Mouse (Mus musculus): ENCODE measurements at regions not wholly inside any gene's neighbourhood (a gene's known extent, or its start where the extent isn't known, plus 50 kb on each side); places are given as distances from the start of the nearest gene placed in this dataset.
A peak's percentile ranks its signal among the peaks of the same experiment; 100 is the strongest.

DNA sequence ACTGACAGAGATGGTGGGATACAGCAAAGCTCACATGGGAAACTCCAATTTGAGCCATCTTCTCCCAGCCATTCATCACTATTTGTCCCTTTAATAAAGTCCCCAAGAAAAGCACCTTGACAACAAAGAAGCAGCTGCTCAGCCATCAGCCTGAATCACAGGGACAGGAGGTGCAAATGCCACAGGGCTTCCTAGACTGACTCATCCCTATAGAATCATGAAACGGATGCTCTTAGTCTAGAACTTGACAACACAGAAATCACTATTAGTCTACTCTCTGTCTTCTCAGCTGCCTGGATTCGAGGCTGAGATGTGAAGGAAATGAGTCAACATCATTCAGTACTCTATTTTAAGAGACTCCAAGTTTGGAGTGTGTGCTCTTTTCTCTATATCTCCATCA is 365.4 kb upstream of the Gm10306 start:
- Histone ChIP-seq H3K9ac (ENCODE audit: low read length) (no peak overlapping the region), H3K36me3 (ENCODE audit: control insufficient read depth, insufficient read depth, low read length) (no peaks in the 10 kb centered on the region), H3K27me3 (ENCODE audit: control insufficient read depth, insufficient read depth, low read length) (no peaks in the 10 kb centered on the region), H3K4me2 (replicated peaks; ENCODE audit: low read depth) (no peak overlapping the region), H3K4me3 (ENCODE audit: low read depth, low read length) (no peak overlapping the region), H3K27ac (replicated peaks) (no peak overlapping the region), H3K9me3 (ENCODE audit: control insufficient read depth, low read length) (no peaks in the 10 kb centered on the region), H3K4me1 (replicated peaks; ENCODE audit: control insufficient read depth, insufficient read depth) (no peaks in the 10 kb centered on the region)
- ATAC-seq (ENCODE audit: low FRiP score, low TSS enrichment) (no peak), DNase-seq (ENCODE audit: low spot score) (no peak)
- TF ChIP-seq CTCF (IDR thresholded peaks at IDR 0.05; ENCODE audit: low read depth): no peak
- TF ChIP-seq EP300 (optimal IDR thresholded peaks at IDR 0.05): no peak
- 55% methylated on average over 2 of the region's 2 CpGs for WGBS

GRCm38 (mm10) chr4:94216265-94216664 is 340.1 kb upstream of the Gm10306 start:
- TF ChIP-seq EP300 (optimal IDR thresholded peaks at IDR 0.05): no peak
- TF ChIP-seq CTCF (IDR thresholded peaks at IDR 0.05; ENCODE audit: low read depth): no peak
- DNase-seq (ENCODE audit: low spot score) (no peak), ATAC-seq (ENCODE audit: low FRiP score, low TSS enrichment) (no peak)
- H3K36me3 ChIP-seq (ENCODE audit: control insufficient read depth, insufficient read depth, low read length): no peaks in the 10 kb centered on the region
- no peak overlapping the region for H3K27ac ChIP-seq (replicated peaks)
- H3K27me3 ChIP-seq (ENCODE audit: control insufficient read depth, insufficient read depth, low read length): no peaks in the 10 kb centered on the region
- H3K4me3 ChIP-seq (ENCODE audit: low read depth, low read length): no peak overlapping the region
- no peak overlapping the region for H3K9ac ChIP-seq (ENCODE audit: low read length)
- no peaks in the 10 kb centered on the region for H3K4me1 ChIP-seq (replicated peaks; ENCODE audit: control insufficient read depth, insufficient read depth)
- WGBS: 79% methylated on average over 1 of the region's 1 CpGs
- H3K4me2 ChIP-seq (replicated peaks; ENCODE audit: low read depth): no peak overlapping the region
- H3K9me3 ChIP-seq (ENCODE audit: control insufficient read depth, low read length): no peaks in the 10 kb centered on the region

- ATAC-seq (ENCODE audit: low FRiP score, low TSS enrichment): no peak
- Histone ChIP-seq H3K4me2 (replicated peaks; ENCODE audit: low read depth) (no peak overlapping the region), H3K4me3 (ENCODE audit: low read depth, low read length) (no peak overlapping the region), H3K27ac (replicated peaks) (no peak overlapping the region), H3K9ac (ENCODE audit: low read length) (no peak overlapping the region), H3K36me3 (ENCODE audit: control insufficient read depth, insufficient read depth, low read length) (no peaks in the 10 kb centered on the region), H3K9me3 (ENCODE audit: control insufficient read depth, low read length) (no peaks in the 10 kb centered on the region), H3K27me3 (ENCODE audit: control insufficient read depth, insufficient read depth, low read length) (no peaks in the 10 kb centered on the region), H3K4me1 (replicated peaks; ENCODE audit: control insufficient read depth, insufficient read depth) (no peaks in the 10 kb centered on the region)
- DNase-seq (ENCODE audit: low spot score): no peak
- TF ChIP-seq CTCF (IDR thresholded peaks at IDR 0.05; ENCODE audit: low read depth) (no peak), EP300 (optimal IDR thresholded peaks at IDR 0.05) (no peak)
- 89% methylated on average over 2 of the region's 2 CpGs for WGBS
These were observed 320.6 kb upstream of the Gm10306 start for GRCm38 (mm10) chr4:94235650-94236206.

GRCm38 (mm10) chr4:94256026-94256425 is 300.3 kb upstream of the Gm10306 start:
- Histone ChIP-seq H3K27me3 (ENCODE audit: control insufficient read depth, insufficient read depth, low read length) (no peaks in the 10 kb centered on the region), H3K4me2 (replicated peaks; ENCODE audit: low read depth) (no peak overlapping the region), H3K9ac (ENCODE audit: low read length) (no peak overlapping the region), H3K4me3 (ENCODE audit: low read depth, low read length) (no peak overlapping the region), H3K4me1 (replicated peaks; ENCODE audit: control insufficient read depth, insufficient read depth) (no peaks in the 10 kb centered on the region), H3K27ac (replicated peaks) (no peak overlapping the region), H3K9me3 (ENCODE audit: control insufficient read depth, low read length) (no peaks in the 10 kb centered on the region), H3K36me3 (ENCODE audit: control insufficient read depth, insufficient read depth, low read length) (no peaks in the 10 kb centered on the region)
- 90% methylated on average over 1 of the region's 1 CpGs for WGBS
- TF ChIP-seq EP300 (optimal IDR thresholded peaks at IDR 0.05): no peak
- no peak for TF ChIP-seq CTCF (IDR thresholded peaks at IDR 0.05; ENCODE audit: low read depth)
- no peak for ATAC-seq (ENCODE audit: low FRiP score, low TSS enrichment)
- no peak for DNase-seq (ENCODE audit: low spot score)

DNA sequence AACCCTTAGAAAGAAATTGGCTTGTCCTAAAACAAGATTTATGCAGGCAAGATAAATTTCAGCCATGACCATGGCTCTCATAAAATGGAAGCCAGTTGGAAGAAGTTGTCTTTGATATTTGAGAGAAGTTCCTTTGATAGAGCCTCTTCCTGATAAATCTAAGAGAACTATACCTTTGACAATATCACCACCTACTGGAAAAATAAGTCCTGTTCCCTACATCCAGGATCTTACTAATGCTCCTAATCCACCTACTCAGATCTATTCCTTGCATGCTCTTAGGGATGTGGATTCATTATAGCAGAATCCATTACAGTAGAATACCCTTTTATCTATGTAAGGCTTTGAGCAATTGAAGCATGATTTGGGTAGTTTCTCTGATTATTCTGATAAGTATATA is 295.2 kb upstream of the Gm10306 start:
- DNase-seq (ENCODE audit: low spot score) (no peak), ATAC-seq (ENCODE audit: low FRiP score, low TSS enrichment) (no peak)
- no peak overlapping the region for H3K4me2 ChIP-seq (replicated peaks; ENCODE audit: low read depth)
- no peaks in the 10 kb centered on the region for H3K36me3 ChIP-seq (ENCODE audit: control insufficient read depth, insufficient read depth, low read length)
- no peak overlapping the region for H3K4me3 ChIP-seq (ENCODE audit: low read depth, low read length)
- no peak overlapping the region for H3K9ac ChIP-seq (ENCODE audit: low read length)
- no peaks in the 10 kb centered on the region for H3K27me3 ChIP-seq (ENCODE audit: control insufficient read depth, insufficient read depth, low read length)
- peak; percentile 50 for TF ChIP-seq CTCF (IDR thresholded peaks at IDR 0.05; ENCODE audit: low read depth)
- TF ChIP-seq EP300 (optimal IDR thresholded peaks at IDR 0.05): no peak
- H3K9me3 ChIP-seq (ENCODE audit: control insufficient read depth, low read length): no peaks in the 10 kb centered on the region
- H3K4me1 ChIP-seq (replicated peaks; ENCODE audit: control insufficient read depth, insufficient read depth): no peaks in the 10 kb centered on the region
- H3K27ac ChIP-seq (replicated peaks): no peak overlapping the region

DNA sequence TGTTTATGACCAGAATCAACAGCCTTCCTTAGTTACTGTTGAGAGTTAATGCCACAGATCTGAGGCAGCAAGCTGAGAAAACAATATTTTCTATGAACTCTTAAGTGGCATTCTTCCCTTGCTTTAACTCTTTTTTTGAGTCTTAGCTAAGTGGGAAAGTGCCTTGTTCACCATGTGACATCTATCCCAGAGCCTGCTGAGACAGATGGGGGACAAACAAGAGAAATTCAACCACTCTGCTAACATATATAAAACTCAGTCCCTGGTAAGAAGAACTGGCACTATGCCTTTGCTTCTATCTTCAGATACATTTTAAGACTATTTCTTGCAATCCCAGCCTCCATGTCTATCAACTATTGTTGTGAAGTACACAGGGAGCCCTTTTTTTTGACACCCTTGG is 274.6 kb upstream of the Gm10306 start:
- Histone ChIP-seq H3K9ac (ENCODE audit: low read length) (no peak overlapping the region), H3K36me3 (ENCODE audit: control insufficient read depth, insufficient read depth, low read length) (no peaks in the 10 kb centered on the region), H3K27me3 (ENCODE audit: control insufficient read depth, insufficient read depth, low read length) (no peaks in the 10 kb centered on the region), H3K27ac (replicated peaks) (no peak overlapping the region), H3K9me3 (ENCODE audit: control insufficient read depth, low read length) (no peaks in the 10 kb centered on the region), H3K4me1 (replicated peaks; ENCODE audit: control insufficient read depth, insufficient read depth) (no peaks in the 10 kb centered on the region), H3K4me2 (replicated peaks; ENCODE audit: low read depth) (no peak overlapping the region), H3K4me3 (ENCODE audit: low read depth, low read length) (no peak overlapping the region)
- TF ChIP-seq EP300 (optimal IDR thresholded peaks at IDR 0.05) (no peak), CTCF (IDR thresholded peaks at IDR 0.05; ENCODE audit: low read depth) (no peak)
- no peak for ATAC-seq (ENCODE audit: low FRiP score, low TSS enrichment)
- no peak for DNase-seq (ENCODE audit: low spot score)

Measured in stomach, postnatal 0 days (tissue).